Mouse (Mus musculus): Measurements from ENCODE around the gene AC140267.1. TPM values are rescaled to one million over a fixed set of nuclear protein-coding genes. Genes with fewer than 3 reads are reported as not detected.

AC140267.1 gene
- total RNA-seq (2021): 10 to 100 TPM in 1 of 2 experiments, 1 to 10 TPM in 1; 6.8 to 20.2 TPM
- polyA plus RNA-seq (2012; rRNA removed): not detected in 2 replicates
- long read RNA-seq: 0 reads

GRCm38 (mm10) chr15:80235535-80235934, at the start of gene AC140267.1:
TSS of gene AC140267.1 (plus strand) at chr15:80235835.
- DNase-seq: no peak

- DNase-seq: no peak
Measured at GRCm38 (mm10) chr15:80188927-80189326, 46.7 kb upstream of the AC140267.1 start.

GRCm38 (mm10) chr15:80190075-80190474, 45.6 kb upstream of the AC140267.1 start:
- DNase-seq: no peak

GRCm38 (mm10) chr15:80191585-80192245, 43.9 kb upstream of the AC140267.1 start:
- no peak for DNase-seq

GRCm38 (mm10) chr15:80192246-80192585, 43.4 kb upstream of the AC140267.1 start:
- DNase-seq: no peak

- no peak for DNase-seq
Measured at GRCm38 (mm10) chr15:80192847-80193246, 42.8 kb upstream of the AC140267.1 start.

- DNase-seq: no peak
Measured at GRCm38 (mm10) chr15:80199556-80199955, 36.1 kb upstream of the AC140267.1 start.

GRCm38 (mm10) chr15:80202111-80202775, 33.4 kb upstream of the AC140267.1 start:
- no peak for DNase-seq

GRCm38 (mm10) chr15:80203406-80203805, 32.2 kb upstream of the AC140267.1 start:
- DNase-seq: no peak

- no peak for DNase-seq
Measured at GRCm38 (mm10) chr15:80206057-80206565, 29.5 kb upstream of the AC140267.1 start.

GRCm38 (mm10) chr15:80208446-80208845, 27.2 kb upstream of the AC140267.1 start:
- no peak for DNase-seq

GRCm38 (mm10) chr15:80213688-80214087, 21.9 kb upstream of the AC140267.1 start:
- DNase-seq: no peak

GRCm38 (mm10) chr15:80215716-80216479, 19.7 kb upstream of the AC140267.1 start:
- no peak for DNase-seq

- DNase-seq: no peak
Measured at GRCm38 (mm10) chr15:80216480-80216820, 19.2 kb upstream of the AC140267.1 start.

GRCm38 (mm10) chr15:80217476-80217875, 18.2 kb upstream of the AC140267.1 start:
- peak; percentile 36 for DNase-seq

- peak; percentile 39 for DNase-seq
Measured at GRCm38 (mm10) chr15:80219211-80219610, 16.4 kb upstream of the AC140267.1 start.

- DNase-seq: no peak
Measured at GRCm38 (mm10) chr15:80219705-80220657, 15.7 kb upstream of the AC140267.1 start.

GRCm38 (mm10) chr15:80221031-80221430, 14.6 kb upstream of the AC140267.1 start:
- no peak for DNase-seq

- DNase-seq: no peak
Measured at GRCm38 (mm10) chr15:80223751-80224150, 11.9 kb upstream of the AC140267.1 start.

GRCm38 (mm10) chr15:80225208-80225607, 10.4 kb upstream of the AC140267.1 start:
- DNase-seq: peak; percentile 83

- peak; percentile 48 for DNase-seq
Measured at GRCm38 (mm10) chr15:80225796-80226195, 9.8 kb upstream of the AC140267.1 start.

Measured in adrenal gland, adult 2 months (tissue).